Mouse (Mus musculus) erythroblast, embryonic 14.5 days (primary cell): ENCODE data around the gene Gm5800.

Source experiments
- GATA1 ChIP-seq: IDR thresholded peaks from 2 replicates; pipeline ENCODE4 v1.6.1; 2012; ENCODE audit warnings: low read length, inconsistent platforms, mixed read lengths
- TAL1 ChIP-seq: IDR thresholded peaks from 3 replicates; pipeline ENCODE4 v1.6.1; 2012; ENCODE audit warnings: low read length, inconsistent platforms, mixed read lengths

DNA sequence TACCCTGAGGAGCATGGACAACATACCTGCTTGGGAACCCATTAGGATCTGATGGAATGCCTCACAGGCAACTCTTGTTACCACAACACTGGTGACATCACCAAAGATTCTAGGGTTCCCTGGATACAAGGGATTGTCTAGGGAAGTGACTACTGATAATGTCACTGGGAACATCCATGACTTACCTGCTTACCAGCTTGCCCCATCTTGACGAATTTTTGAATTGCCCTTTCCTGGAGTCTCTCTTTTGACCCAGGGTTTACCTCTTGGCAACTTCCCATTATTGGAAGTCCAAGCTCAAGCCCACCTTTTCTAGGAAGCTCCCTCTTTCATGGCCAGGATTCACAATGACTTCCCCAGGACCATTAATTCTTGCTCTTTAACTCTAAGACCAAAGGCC is at the start of gene Gm5800:
- TF ChIP-seq GATA1 = no peak
- no peak for TF ChIP-seq TAL1
